Mouse (Mus musculus): ENCODE measurements around the gene Sfxn2. TPM values are rescaled to one million over a fixed set of nuclear protein-coding genes. Genes with fewer than 3 reads are reported as not detected.

The Sfxn2 gene
- total and polyA plus RNA-seq, 3 experiments = 2.3 to 3.6 (median 2.4) TPM

- Histone ChIP-seq H3K27ac (peak overlapping the region; percentile 86), H3K36me3 (ENCODE audit: control insufficient read depth, insufficient read depth, low read length) (peaks cover 13% of the 10 kb centered on the region), H3K9ac (ENCODE audit: low read depth, low read length) (peak overlapping the region; percentile 47; the same call in 1 of the 2 replicates), H3K4me1 (ENCODE audit: control insufficient read depth, insufficient read depth, low read length) (peaks cover 61% of the 10 kb centered on the region), H3K4me3 (peak overlapping the region; percentile 7; the same call in 1 of the 2 replicates), H3K27me3 (ENCODE audit: control insufficient read depth, insufficient read depth, low read length) (no peaks in the 10 kb centered on the region), H3K79me2 (replicated peaks; ENCODE audit: control insufficient read depth, insufficient read depth, low read length) (peaks cover 2% of the 10 kb centered on the region; the same call in 1 of the 2 replicates)
- intact Hi-C loops (cut with DNase I) = loop anchor here (2.0 kb wide), 1 partner anchor 46 kb away; the partner anchor contains the start of gene Wbp1l
- DNase-seq = peak in 1 of 2 experiments; percentile 59
- 10% methylated on average over 10 of the region's 10 CpGs for WGBS
- no peak for TF ChIP-seq EP300 (IDR thresholded peaks at IDR 0.05; ENCODE audit: insufficient read depth, low read depth, low read length)
- no peak for TF ChIP-seq POLR2A (IDR thresholded peaks at IDR 0.05; ENCODE audit: insufficient read depth, low read depth, low read length)
- TF ChIP-seq CTCF (IDR thresholded peaks at IDR 0.05) = no peak
These were observed 71.2 kb downstream of the Sfxn2 start for GRCm38 (mm10) chr19:46644343-46644792.

GRCm38 (mm10) chr19:46644793-46645602 is 71.8 kb downstream of the Sfxn2 start:
- peaks cover 59% of the 10 kb centered on the region for H3K4me1 ChIP-seq (ENCODE audit: control insufficient read depth, insufficient read depth, low read length)
- 7% methylated on average over 12 of the region's 12 CpGs for WGBS
- H3K36me3 ChIP-seq (ENCODE audit: control insufficient read depth, insufficient read depth, low read length) = peaks cover 13% of the 10 kb centered on the region

GRCm38 (mm10) chr19:46646041-46646481 is 72.9 kb downstream of the Sfxn2 start:
- Histone ChIP-seq H3K9ac (ENCODE audit: low read depth, low read length) (peak overlapping the region; percentile 30), H3K27ac (peak overlapping the region; percentile 86), H3K4me1 (ENCODE audit: control insufficient read depth, insufficient read depth, low read length) (peaks cover 51% of the 10 kb centered on the region), H3K27me3 (ENCODE audit: control insufficient read depth, insufficient read depth, low read length) (no peaks in the 10 kb centered on the region), H3K36me3 (ENCODE audit: control insufficient read depth, insufficient read depth, low read length) (peaks cover 13% of the 10 kb centered on the region), H3K79me2 (replicated peaks; ENCODE audit: control insufficient read depth, insufficient read depth, low read length) (peaks cover 2% of the 10 kb centered on the region; the same call in 1 of the 2 replicates), H3K4me3 (peak overlapping the region; percentile 33; the same call in 1 of the 2 replicates)
- no peak for TF ChIP-seq POLR2A (IDR thresholded peaks at IDR 0.05; ENCODE audit: insufficient read depth, low read depth, low read length)
- TF ChIP-seq CTCF (IDR thresholded peaks at IDR 0.05) = no peak
- TF ChIP-seq EP300 (IDR thresholded peaks at IDR 0.05; ENCODE audit: insufficient read depth, low read depth, low read length) = peak; percentile 29; the same call in 1 of the 2 replicates
- DNase-seq = peak in 1 of 2 experiments; percentile 35
- 38% methylated on average over 12 of the region's 12 CpGs for WGBS
- intact Hi-C loops (cut with DNase I) = no loop called here

More at GRCm38 (mm10) chr19:46644793-46645602, 71.8 kb downstream of the Sfxn2 start:
- Histone ChIP-seq H3K9ac (ENCODE audit: low read depth, low read length) (peak overlapping the region; percentile 47), H3K27me3 (ENCODE audit: control insufficient read depth, insufficient read depth, low read length) (no peaks in the 10 kb centered on the region), H3K79me2 (replicated peaks; ENCODE audit: control insufficient read depth, insufficient read depth, low read length) (peaks cover 2% of the 10 kb centered on the region; the same call in 1 of the 2 replicates), H3K27ac (peak overlapping the region; percentile 86), H3K4me3 (peak overlapping the region; percentile 7)
- TF ChIP-seq POLR2A (IDR thresholded peaks at IDR 0.05; ENCODE audit: insufficient read depth, low read depth, low read length) (peak; percentile 54; the same call in 1 of the 2 replicates), EP300 (IDR thresholded peaks at IDR 0.05; ENCODE audit: insufficient read depth, low read depth, low read length) (peak; percentile 56; the same call in 1 of the 2 replicates), CTCF (IDR thresholded peaks at IDR 0.05) (peak; percentile 19; the same call in 1 of the 2 replicates)
- intact Hi-C loops (cut with DNase I) = loop anchor here (1.0 to 2.0 kb wide), 2 partner anchors 22 to 46 kb away; partner anchors contain the start of gene Wbp1l
- peak; percentile 71 to 83 for DNase-seq

- peak overlapping the region; percentile 86 for H3K27ac ChIP-seq
- no peak for TF ChIP-seq CTCF (IDR thresholded peaks at IDR 0.05)
- TF ChIP-seq EP300 (IDR thresholded peaks at IDR 0.05; ENCODE audit: insufficient read depth, low read depth, low read length) = no peak
- TF ChIP-seq POLR2A (IDR thresholded peaks at IDR 0.05; ENCODE audit: insufficient read depth, low read depth, low read length) = no peak
- H3K27me3 ChIP-seq (ENCODE audit: control insufficient read depth, insufficient read depth, low read length) = no peaks in the 10 kb centered on the region
- no peak overlapping the region for H3K4me3 ChIP-seq
- peak; percentile 62 to 74 for DNase-seq
- peaks cover 13% of the 10 kb centered on the region for H3K36me3 ChIP-seq (ENCODE audit: control insufficient read depth, insufficient read depth, low read length)
- peaks cover 42% of the 10 kb centered on the region for H3K4me1 ChIP-seq (ENCODE audit: control insufficient read depth, insufficient read depth, low read length)
- intact Hi-C loops (cut with DNase I) = no loop called here
- H3K9ac ChIP-seq (ENCODE audit: low read depth, low read length) = no peak overlapping the region
- 42% methylated on average over 3 of the region's 3 CpGs for WGBS
- H3K79me2 ChIP-seq (replicated peaks; ENCODE audit: control insufficient read depth, insufficient read depth, low read length) = peaks cover 2% of the 10 kb centered on the region; the same call in 1 of the 2 replicates
These were observed 74.1 kb downstream of the Sfxn2 start for GRCm38 (mm10) chr19:46647254-46647653.

Other genes starting within 250 kb of the Sfxn2 start
- gene Psd, start 246.2 kb upstream of the Sfxn2 start, total RNA-seq (2021) = under 1 TPM; 0.60 to 0.80 TPM
- 1.4 and 1.6 TPM in 2 replicates for gene Psd, start 246.2 kb upstream of the Sfxn2 start, polyA plus RNA-seq (2012; rRNA removed)
- 1 to 10 TPM; 5.3 TPM for gene Fbxl15, start 245.2 kb upstream of the Sfxn2 start, total RNA-seq (2021)
- gene Fbxl15, start 245.2 kb upstream of the Sfxn2 start, polyA plus RNA-seq (2012; rRNA removed) = 5.3 and 8.0 TPM in 2 replicates
- gene Cuedc2, start 234.7 kb upstream of the Sfxn2 start, total RNA-seq (2021) = 10 to 100 TPM; 79.8 to 91.3 TPM
- gene Cuedc2, start 234.7 kb upstream of the Sfxn2 start, polyA plus RNA-seq (2012; rRNA removed) = 58.7 and 73.5 TPM in 2 replicates
- 1 to 10 TPM; 2.6 to 3.1 TPM for gene Mfsd13a, start 232.2 kb upstream of the Sfxn2 start, total RNA-seq (2021)
- gene Mfsd13a, start 232.2 kb upstream of the Sfxn2 start, polyA plus RNA-seq (2012; rRNA removed) = 3.2 and 4.5 TPM in 2 replicates
- gene 2310034G01Rik, start 223.1 kb upstream of the Sfxn2 start, total RNA-seq (2021) = under 1 TPM; 0.34 to 0.43 TPM
- 0.66 and 0.73 TPM in 2 replicates for gene 2310034G01Rik, start 223.1 kb upstream of the Sfxn2 start, polyA plus RNA-seq (2012; rRNA removed)
- gene Actr1a, start 177.6 kb upstream of the Sfxn2 start, total RNA-seq (2021) = 10 to 100 TPM; 82.1 to 90.5 TPM
- gene Actr1a, start 177.6 kb upstream of the Sfxn2 start, polyA plus RNA-seq (2012; rRNA removed) = 73.3 and 104 TPM in 2 replicates
- 10 to 100 TPM; 10.6 to 11.0 TPM for gene Sufu, start 176.5 kb upstream of the Sfxn2 start, total RNA-seq (2021)
- gene Sufu, start 176.5 kb upstream of the Sfxn2 start, polyA plus RNA-seq (2012; rRNA removed) = 8.7 and 9.0 TPM in 2 replicates
- gene Trim8, start 71.7 kb upstream of the Sfxn2 start, total RNA-seq (2021) = 10 to 100 TPM; 39.2 to 39.8 TPM
- 17.2 and 24.1 TPM in 2 replicates for gene Trim8, start 71.7 kb upstream of the Sfxn2 start, polyA plus RNA-seq (2012; rRNA removed)
- 10 to 100 TPM; 36.1 to 43.4 TPM for gene Arl3, start 167 bp upstream of the Sfxn2 start, total RNA-seq (2021)
- 38.3 and 57.0 TPM in 2 replicates for gene Arl3, start 167 bp upstream of the Sfxn2 start, polyA plus RNA-seq (2012; rRNA removed)
- 10 to 100 TPM; 53.5 to 54.2 TPM for gene Wbp1l, start 25.7 kb downstream of the Sfxn2 start, total RNA-seq (2021)
- gene Wbp1l, start 25.7 kb downstream of the Sfxn2 start, polyA plus RNA-seq (2012; rRNA removed) = 39.2 and 46.2 TPM in 2 replicates
- gene Cyp17a1, start 99.8 kb downstream of the Sfxn2 start, total RNA-seq (2021) = not detected
- gene Cyp17a1, start 99.8 kb downstream of the Sfxn2 start, polyA plus RNA-seq (2012; rRNA removed) = 0.12 TPM in 1 of 2 replicates, not detected in the other
- gene Borcs7, start 116.5 kb downstream of the Sfxn2 start, total RNA-seq (2021) = 1 to 10 TPM; 7.1 to 7.8 TPM
- gene Borcs7, start 116.5 kb downstream of the Sfxn2 start, polyA plus RNA-seq (2012; rRNA removed) = 4.7 and 8.7 TPM in 2 replicates
- gene As3mt, start 134.1 kb downstream of the Sfxn2 start, total RNA-seq (2021) = 10 to 100 TPM; 86.2 to 99.2 TPM
- gene As3mt, start 134.1 kb downstream of the Sfxn2 start, polyA plus RNA-seq (2012; rRNA removed) = 33.2 and 63.7 TPM in 2 replicates
- gene Cnnm2, start 188.2 kb downstream of the Sfxn2 start, total RNA-seq (2021) = 1 to 10 TPM; 6.7 to 7.3 TPM
- gene Cnnm2, start 188.2 kb downstream of the Sfxn2 start, polyA plus RNA-seq (2012; rRNA removed) = 5.4 and 5.6 TPM in 2 replicates